Mouse (Mus musculus) hindbrain, embryonic 10.5 days (tissue): ENCODE results near the gene Znrd1. TPM values are rescaled to one million over a fixed set of nuclear protein-coding genes. Genes with fewer than 3 reads are reported as not detected.

ENCODE experiments used
- DNase-seq: peaks from one replicate; pipeline ENCODE4 v3.0.0-alpha.2; 2017; ENCODE audit warnings: low spot score
- H3K27ac ChIP-seq: fragments of 300-500 bp; sonication (generic); 2 replicates; pipeline ENCODE4 v1.5.1; 2016; ENCODE audit warnings: mild to moderate bottlenecking, moderate library complexity
- H3K27me3 ChIP-seq: fragments of 300-500 bp; sonication (generic); 2 replicates; pipeline ENCODE4 v1.6.1; 2016; ENCODE audit warnings: mild to moderate bottlenecking; ENCODE audit not compliant: poor library complexity, insufficient read depth, severe bottlenecking
- H3K36me3 ChIP-seq: fragments of 300-500 bp; sonication (generic); 2 replicates; pipeline ENCODE4 v1.6.1; 2016; ENCODE audit warnings: mild to moderate bottlenecking, moderate library complexity
- H3K4me1 ChIP-seq: fragments of 300-500 bp; sonication (generic); replicated peaks from 2 replicates; pipeline ENCODE4 v1.6.1; 2016; ENCODE audit warnings: mild to moderate bottlenecking
- H3K4me3 ChIP-seq: fragments of 300-500 bp; sonication (generic); 2 replicates; pipeline ENCODE4 v1.5.1; 2016; ENCODE audit warnings: mild to moderate bottlenecking, moderate library complexity
- H3K9me3 ChIP-seq: fragments of 300-500 bp; sonication (generic); 2 replicates; pipeline ENCODE4 v1.6.1; 2016; ENCODE audit warnings: mild to moderate bottlenecking, moderate library complexity
- WGBS: fragments of 180-500 bp; shearing (Covaris S2); methylation state at CpG from one replicate; pipeline ENCODE4 v1.1.7; 2016; 5-methylcytosine and 5-hydroxymethylcytosine counted together
- polyA plus RNA-seq: library from polyadenylated mRNA; unstranded; fragments of >200 nt; fragmentation: Nextera tagmentation; extraction: Ambion mirVana; gene quantifications from 2 replicates; pipeline ENCODE4 v1.2.1, GENCODE M21; 2016

Gene Znrd1
- polyA plus RNA-seq, 1 experiment from 2014 or later: 95.3 TPM

- 86% methylated on average over 4 of the region's 4 CpGs for whole genome bisulfite sequencing
- H3K4me3 ChIP-seq: no peak overlapping the region
- H3K9me3 ChIP-seq: no peaks in the 10 kb centered on the region
- no peaks in the 10 kb centered on the region for H3K27me3 ChIP-seq
- H3K36me3 ChIP-seq: no peaks in the 10 kb centered on the region
- H3K27ac ChIP-seq: no peak overlapping the region
- H3K4me1 ChIP-seq: 0 out of 2 replicates have a peak, but pooled peaks cover 2% of the 10 kb centered on the region
- DNase-seq: no peak
Observed at GRCm38 (mm10) chr17:36931130-36931529, 27.2 kb downstream of the Znrd1 start.

GRCm38 (mm10) chr17:36930233-36930632, 28.1 kb downstream of the Znrd1 start:
- Histone ChIP-seq H3K4me3 (no peak overlapping the region), H3K9me3 (no peaks in the 10 kb centered on the region), H3K4me1 (0 out of 2 replicates have a peak, but pooled peaks cover 2% of the 10 kb centered on the region), H3K27me3 (no peaks in the 10 kb centered on the region), H3K36me3 (no peaks in the 10 kb centered on the region), H3K27ac (no peak overlapping the region)
- DNase-seq: no peak
- WGBS: 81% methylated on average over 6 of the region's 6 CpGs

GRCm38 (mm10) chr17:36929236-36929932, 29.0 kb downstream of the Znrd1 start:
- no peaks in the 10 kb centered on the region for H3K36me3 ChIP-seq
- 81% methylated on average over 12 of the region's 12 CpGs for WGBS
- H3K4me3 ChIP-seq: no peak overlapping the region
- H3K27me3 ChIP-seq: no peaks in the 10 kb centered on the region
- H3K4me1 ChIP-seq: 0 out of 2 replicates have a peak, but pooled peaks cover 2% of the 10 kb centered on the region
- H3K27ac ChIP-seq: no peak overlapping the region
- H3K9me3 ChIP-seq: no peaks in the 10 kb centered on the region
- no peak for DNase-seq

GRCm38 (mm10) chr17:36927496-36928120, 30.8 kb downstream of the Znrd1 start:
- WGBS: 53% methylated on average over 10 of the region's 10 CpGs
- no peaks in the 10 kb centered on the region for H3K27me3 ChIP-seq
- peak; percentile 20 for DNase-seq
- H3K4me1 ChIP-seq: 0 out of 2 replicates have a peak, but pooled peaks cover 2% of the 10 kb centered on the region
- no peak overlapping the region for H3K4me3 ChIP-seq
- H3K36me3 ChIP-seq: no peaks in the 10 kb centered on the region
- no peaks in the 10 kb centered on the region for H3K9me3 ChIP-seq
- no peak overlapping the region for H3K27ac ChIP-seq

GRCm38 (mm10) chr17:36923491-36923890, 34.9 kb downstream of the Znrd1 start:
- H3K4me1 ChIP-seq: 0 out of 2 replicates have a peak, but pooled peaks cover 2% of the 10 kb centered on the region
- DNase-seq: no peak
- no peaks in the 10 kb centered on the region for H3K36me3 ChIP-seq
- 63% methylated on average over 4 of the region's 4 CpGs for WGBS
- H3K27me3 ChIP-seq: no peaks in the 10 kb centered on the region
- no peaks in the 10 kb centered on the region for H3K9me3 ChIP-seq
- no peak overlapping the region for H3K4me3 ChIP-seq
- no peak overlapping the region for H3K27ac ChIP-seq

- Histone ChIP-seq H3K4me3 (no peak overlapping the region), H3K36me3 (no peaks in the 10 kb centered on the region), H3K27me3 (no peaks in the 10 kb centered on the region), H3K9me3 (no peaks in the 10 kb centered on the region), H3K4me1 (0 out of 2 replicates have a peak, but pooled peaks cover under 1% of the 10 kb centered on the region), H3K27ac (no peak overlapping the region)
- DNase-seq: no peak
- WGBS: 89% methylated on average over 4 of the region's 4 CpGs
Observed at GRCm38 (mm10) chr17:36922715-36923114, 35.6 kb downstream of the Znrd1 start.

DNA sequence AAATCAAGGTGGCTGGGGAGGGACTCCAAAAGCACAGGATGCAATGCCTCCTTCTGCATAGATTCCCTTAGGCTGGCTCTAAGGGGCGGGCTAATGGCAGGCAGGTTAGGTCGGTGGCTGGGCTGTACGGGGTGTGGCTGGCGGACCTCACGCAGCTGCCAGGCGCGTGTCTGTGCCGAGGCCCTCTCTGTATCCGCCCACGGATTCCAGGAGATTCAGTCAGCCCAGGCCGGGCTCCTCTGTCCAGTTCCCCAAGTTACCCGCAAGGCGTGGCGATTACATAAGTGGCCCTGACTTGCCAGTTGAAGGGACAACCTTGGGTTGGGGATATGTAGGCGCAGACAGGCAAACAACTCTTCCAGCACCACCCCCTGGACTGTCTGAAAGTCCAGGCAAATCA, 38.1 kb downstream of the Znrd1 start:
- no peak overlapping the region for H3K27ac ChIP-seq
- H3K4me3 ChIP-seq: no peak overlapping the region
- 54% methylated on average over 15 of the region's 15 CpGs for WGBS
- DNase-seq: no peak
- H3K27me3 ChIP-seq: no peaks in the 10 kb centered on the region
- H3K9me3 ChIP-seq: no peaks in the 10 kb centered on the region
- H3K4me1 ChIP-seq: no peaks in the 10 kb centered on the region
- H3K36me3 ChIP-seq: no peaks in the 10 kb centered on the region

DNA sequence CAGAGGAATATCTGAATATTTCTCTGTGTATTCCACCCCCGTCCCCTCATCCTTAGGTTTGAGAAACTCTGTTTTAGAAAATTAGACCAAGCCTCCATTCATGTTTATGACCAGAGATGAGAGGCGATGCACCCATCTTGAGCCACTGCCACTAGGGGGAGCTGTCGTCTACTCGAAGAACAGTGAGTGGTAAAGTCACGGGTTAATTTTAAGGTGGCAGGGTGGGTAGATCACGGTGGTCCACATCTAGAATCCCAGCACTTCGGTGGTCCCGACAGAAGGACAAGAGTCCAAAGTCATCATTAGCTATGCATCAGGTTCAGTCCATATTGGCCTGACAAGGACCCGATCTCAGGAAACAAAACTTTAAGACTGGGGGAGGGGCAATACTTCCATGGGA, 43.3 kb downstream of the Znrd1 start:
- Histone ChIP-seq H3K4me3 (no peak overlapping the region), H3K27me3 (no peaks in the 10 kb centered on the region), H3K36me3 (no peaks in the 10 kb centered on the region), H3K9me3 (no peaks in the 10 kb centered on the region), H3K4me1 (no peaks in the 10 kb centered on the region), H3K27ac (no peak overlapping the region)
- peak; percentile 66 for DNase-seq
- WGBS: 17% methylated on average over 9 of the region's 9 CpGs

GRCm38 (mm10) chr17:36914108-36914507, 44.3 kb downstream of the Znrd1 start:
- H3K9me3 ChIP-seq: no peaks in the 10 kb centered on the region
- H3K36me3 ChIP-seq: no peaks in the 10 kb centered on the region
- no peaks in the 10 kb centered on the region for H3K4me1 ChIP-seq
- DNase-seq: peak; percentile 70
- H3K27me3 ChIP-seq: no peaks in the 10 kb centered on the region
- H3K27ac ChIP-seq: no peak overlapping the region
- no peak overlapping the region for H3K4me3 ChIP-seq
- 9% methylated on average over 2 of the region's 2 CpGs for WGBS

DNA sequence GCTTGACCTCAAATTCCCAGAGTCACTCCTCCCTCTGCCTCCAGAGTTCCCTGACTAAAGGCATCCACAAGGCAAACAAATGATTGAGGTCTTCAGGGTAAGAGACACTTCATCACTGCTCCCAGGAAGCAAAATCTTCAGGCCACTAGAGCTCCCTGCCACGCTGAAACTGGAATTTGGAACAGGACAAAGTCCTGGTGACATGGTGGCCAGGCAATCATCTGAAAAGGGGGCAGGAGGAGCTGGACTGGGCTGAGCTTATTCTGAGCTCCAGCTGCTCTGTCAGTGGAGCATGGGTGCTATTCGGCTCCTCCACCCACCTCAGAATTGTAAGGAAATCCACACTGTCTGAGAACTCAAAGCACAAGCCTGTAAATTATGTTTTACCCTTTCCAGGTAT, 46.3 kb downstream of the Znrd1 start:
- Histone ChIP-seq H3K9me3 (no peaks in the 10 kb centered on the region), H3K27ac (no peak overlapping the region), H3K4me1 (0 out of 2 replicates have a peak, but pooled peaks cover 5% of the 10 kb centered on the region), H3K27me3 (no peaks in the 10 kb centered on the region), H3K36me3 (no peaks in the 10 kb centered on the region), H3K4me3 (no peak overlapping the region)
- 85% methylated on average over 2 of the region's 2 CpGs for WGBS
- no peak for DNase-seq

DNA sequence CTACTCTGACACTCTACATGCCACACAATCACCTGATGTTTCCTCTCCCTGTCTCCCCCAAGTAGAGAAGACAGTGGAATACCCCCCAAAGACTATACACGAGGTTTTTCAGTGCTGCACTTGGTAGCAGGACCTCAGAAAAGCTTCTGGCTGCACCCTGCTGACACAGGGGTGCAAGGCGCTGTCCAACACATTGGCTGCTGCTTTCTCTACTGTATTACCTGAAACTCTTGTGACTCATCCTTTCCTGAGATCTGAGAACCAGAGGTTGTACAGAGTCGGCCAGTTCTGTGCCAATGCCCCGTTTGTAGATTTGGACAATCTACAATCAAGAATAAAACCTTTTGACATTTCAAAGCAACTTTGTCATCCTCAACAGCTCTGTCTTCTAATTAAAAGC, 48.6 kb downstream of the Znrd1 start:
- no peaks in the 10 kb centered on the region for H3K9me3 ChIP-seq
- DNase-seq: no peak
- H3K27ac ChIP-seq: no peak overlapping the region
- WGBS: 60% methylated on average over 4 of the region's 4 CpGs
- no peaks in the 10 kb centered on the region for H3K27me3 ChIP-seq
- H3K36me3 ChIP-seq: no peaks in the 10 kb centered on the region
- 0 out of 2 replicates have a peak, but pooled peaks cover 5% of the 10 kb centered on the region for H3K4me1 ChIP-seq
- H3K4me3 ChIP-seq: no peak overlapping the region

DNA sequence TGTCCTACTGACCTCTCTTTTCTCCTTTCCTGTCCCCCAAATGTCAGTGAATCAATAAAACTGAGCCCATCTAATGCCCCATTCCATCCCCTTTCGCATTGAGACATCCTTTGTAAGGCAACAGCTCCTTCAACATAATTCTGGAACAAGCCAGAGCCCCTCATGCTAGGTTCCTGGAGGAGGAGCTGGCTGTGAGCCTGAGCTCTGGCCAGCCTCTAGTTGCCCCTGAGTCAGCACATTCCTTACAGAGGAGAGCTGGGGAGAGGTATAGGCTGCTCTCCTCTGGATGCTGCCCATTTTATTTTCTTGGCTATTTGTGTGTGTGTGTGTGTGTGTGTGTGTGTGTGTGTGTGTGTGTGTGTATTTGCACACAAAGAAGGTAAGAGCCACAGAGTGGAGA, 50.1 kb downstream of the Znrd1 start:
- Histone ChIP-seq H3K36me3 (no peaks in the 10 kb centered on the region), H3K4me3 (no peak overlapping the region), H3K4me1 (0 out of 2 replicates have a peak, but pooled peaks cover 5% of the 10 kb centered on the region), H3K9me3 (no peaks in the 10 kb centered on the region), H3K27ac (no peak overlapping the region), H3K27me3 (no peaks in the 10 kb centered on the region)
- WGBS: 66% methylated on average over 1 of the region's 1 CpGs
- no peak for DNase-seq
